Mouse (Mus musculus): ENCODE results near the gene Rasa2. TPM values are rescaled to one million over a fixed set of nuclear protein-coding genes. Genes with fewer than 3 reads are reported as not detected.

Rasa2 gene
- total RNA-seq, 1 experiment: 9.7 TPM

- DNase-seq (ENCODE audit: low read depth, low spot score): no peak
Measured at GRCm38 (mm10) chr9:96671249-96671648, 39.8 kb upstream of the Rasa2 start.

GRCm38 (mm10) chr9:96669877-96670276 lies 38.5 kb upstream of the Rasa2 start:
- no peak overlapping the region for H3K27ac ChIP-seq (ENCODE audit: insufficient read depth, low read depth, low read length, poor library complexity, severe bottlenecking)
- peak; percentile 97 for DNase-seq (ENCODE audit: low read depth, low spot score)

More at GRCm38 (mm10) chr9:96671249-96671648, 39.8 kb upstream of the Rasa2 start:
- in situ Hi-C loops (cut with MboI; ENCODE audit: low sequenced_read_pairs in 2 of 2, unreplicated experiment in 2 of 2): loop anchor here in 1 of 2 experiments (10.0 kb wide), 1 partner anchor 144 kb away; no protein-coding TSS in a partner anchor
- Histone ChIP-seq H3K27ac (ENCODE audit: insufficient read depth, low read depth, low read length, poor library complexity, severe bottlenecking) (no peak overlapping the region), H3K9ac (ENCODE audit: insufficient read depth, low read depth, low read length, poor library complexity, severe bottlenecking) (no peak overlapping the region), H3K4me1 (ENCODE audit: control insufficient read depth in 2 of 2, insufficient read depth in 2 of 2, low read length in 2 of 2, poor library complexity in 1 of 2) (no peaks in the 10 kb centered on the region), H3K9me3 (ENCODE audit: control insufficient read depth, insufficient read depth, low read depth, low read length) (no peaks in the 10 kb centered on the region), H3K4me3 (ENCODE audit: insufficient read depth in 1 of 2, low read depth in 1 of 2, low read length in 2 of 2, poor library complexity in 1 of 2, severe bottlenecking in 1 of 2) (no peak overlapping the region), H3K36me3 (ENCODE audit: control insufficient read depth, insufficient read depth, low read length, poor library complexity, severe bottlenecking) (no peaks in the 10 kb centered on the region)
- TF ChIP-seq ZC3H11A (IDR thresholded peaks at IDR 0.05; ENCODE audit: borderline replicate concordance, low read depth, low read length) (no peak), CHD2 (IDR thresholded peaks at IDR 0.05; ENCODE audit: low read depth, low read length) (no peak), ZNF384 (IDR thresholded peaks at IDR 0.05; ENCODE audit: low read depth, low read length) (no peak), HCFC1 (IDR thresholded peaks at IDR 0.05; ENCODE audit: borderline replicate concordance, insufficient read depth, low read length) (no peak), MAFK (IDR thresholded peaks at IDR 0.05; ENCODE audit: insufficient read depth, low read depth, low read length) (no peak)

GRCm38 (mm10) chr9:96668628-96669027 lies 37.2 kb upstream of the Rasa2 start:
- DNase-seq (ENCODE audit: low read depth, low spot score): no peak
- no peaks in the 10 kb centered on the region for H3K36me3 ChIP-seq (ENCODE audit: control insufficient read depth, insufficient read depth, low read length, poor library complexity, severe bottlenecking)
- H3K4me3 ChIP-seq (ENCODE audit: insufficient read depth in 1 of 2, low read depth in 1 of 2, low read length in 2 of 2, poor library complexity in 1 of 2, severe bottlenecking in 1 of 2): no peak overlapping the region
- no peaks in the 10 kb centered on the region for H3K9me3 ChIP-seq (ENCODE audit: control insufficient read depth, insufficient read depth, low read depth, low read length)
- in situ Hi-C loops (cut with MboI; ENCODE audit: low sequenced_read_pairs in 2 of 2, unreplicated experiment in 2 of 2): no loop called here
- H3K27ac ChIP-seq (ENCODE audit: insufficient read depth, low read depth, low read length, poor library complexity, severe bottlenecking): no peak overlapping the region
- H3K9ac ChIP-seq (ENCODE audit: insufficient read depth, low read depth, low read length, poor library complexity, severe bottlenecking): no peak overlapping the region
- peak; percentile 9; the same call in 1 of the 2 replicates for TF ChIP-seq ZC3H11A (IDR thresholded peaks at IDR 0.05; ENCODE audit: borderline replicate concordance, low read depth, low read length)
- no peak for TF ChIP-seq CHD2 (IDR thresholded peaks at IDR 0.05; ENCODE audit: low read depth, low read length)
- H3K4me1 ChIP-seq (ENCODE audit: control insufficient read depth in 2 of 2, insufficient read depth in 2 of 2, low read length in 2 of 2, poor library complexity in 1 of 2): no peaks in the 10 kb centered on the region

More at GRCm38 (mm10) chr9:96669877-96670276, 38.5 kb upstream of the Rasa2 start:
- no peaks in the 10 kb centered on the region for H3K4me1 ChIP-seq (ENCODE audit: control insufficient read depth in 2 of 2, insufficient read depth in 2 of 2, low read length in 2 of 2, poor library complexity in 1 of 2)
- H3K4me3 ChIP-seq (ENCODE audit: insufficient read depth in 1 of 2, low read depth in 1 of 2, low read length in 2 of 2, poor library complexity in 1 of 2, severe bottlenecking in 1 of 2): peak overlapping the region; percentile 42 to 43; a peak in 3 of 4 replicates
- H3K36me3 ChIP-seq (ENCODE audit: control insufficient read depth, insufficient read depth, low read length, poor library complexity, severe bottlenecking): no peaks in the 10 kb centered on the region
- peak; percentile 85 for TF ChIP-seq ZC3H11A (IDR thresholded peaks at IDR 0.05; ENCODE audit: borderline replicate concordance, low read depth, low read length)
- TF ChIP-seq ZNF384 (IDR thresholded peaks at IDR 0.05; ENCODE audit: low read depth, low read length): no peak
- TF ChIP-seq CHD2 (IDR thresholded peaks at IDR 0.05; ENCODE audit: low read depth, low read length): peak; percentile 69; the same call in 1 of the 2 replicates
- no peak for TF ChIP-seq HCFC1 (IDR thresholded peaks at IDR 0.05; ENCODE audit: borderline replicate concordance, insufficient read depth, low read length)
- no peak for TF ChIP-seq MAFK (IDR thresholded peaks at IDR 0.05; ENCODE audit: insufficient read depth, low read depth, low read length)
- H3K9ac ChIP-seq (ENCODE audit: insufficient read depth, low read depth, low read length, poor library complexity, severe bottlenecking): peak overlapping the region; percentile 61; the same call in 1 of the 2 replicates
- in situ Hi-C loops (cut with MboI; ENCODE audit: low sequenced_read_pairs in 2 of 2, unreplicated experiment in 2 of 2): loop anchor here in 1 of 2 experiments (10.0 kb wide), 1 partner anchor 145 kb away; no protein-coding TSS in a partner anchor
- no peaks in the 10 kb centered on the region for H3K9me3 ChIP-seq (ENCODE audit: control insufficient read depth, insufficient read depth, low read depth, low read length)

GRCm38 (mm10) chr9:96660510-96661244 lies 29.3 kb upstream of the Rasa2 start:
- Histone ChIP-seq H3K9me3 (ENCODE audit: control insufficient read depth, insufficient read depth, low read depth, low read length) (no peaks in the 10 kb centered on the region), H3K27ac (ENCODE audit: insufficient read depth, low read depth, low read length, poor library complexity, severe bottlenecking) (no peak overlapping the region), H3K4me3 (ENCODE audit: insufficient read depth in 1 of 2, low read depth in 1 of 2, low read length in 2 of 2, poor library complexity in 1 of 2, severe bottlenecking in 1 of 2) (no peak overlapping the region), H3K9ac (ENCODE audit: insufficient read depth, low read depth, low read length, poor library complexity, severe bottlenecking) (no peak overlapping the region), H3K4me1 (ENCODE audit: control insufficient read depth in 2 of 2, insufficient read depth in 2 of 2, low read length in 2 of 2, poor library complexity in 1 of 2) (no peaks in the 10 kb centered on the region), H3K36me3 (ENCODE audit: control insufficient read depth, insufficient read depth, low read length, poor library complexity, severe bottlenecking) (no peaks in the 10 kb centered on the region)
- no peak for TF ChIP-seq CHD2 (IDR thresholded peaks at IDR 0.05; ENCODE audit: low read depth, low read length)
- no peak for TF ChIP-seq ZC3H11A (IDR thresholded peaks at IDR 0.05; ENCODE audit: borderline replicate concordance, low read depth, low read length)
- TF ChIP-seq HCFC1 (IDR thresholded peaks at IDR 0.05; ENCODE audit: borderline replicate concordance, insufficient read depth, low read length): no peak
- no peak for TF ChIP-seq ZNF384 (IDR thresholded peaks at IDR 0.05; ENCODE audit: low read depth, low read length)
- no peak for TF ChIP-seq MAFK (IDR thresholded peaks at IDR 0.05; ENCODE audit: insufficient read depth, low read depth, low read length)
- no peak for DNase-seq (ENCODE audit: low read depth, low spot score)
- in situ Hi-C loops (cut with MboI; ENCODE audit: low sequenced_read_pairs in 2 of 2, unreplicated experiment in 2 of 2): no loop called here

All from ES-E14 (cell line).